Mouse (Mus musculus): ENCODE results near the gene Ncf2. TPM values are rescaled to one million over a fixed set of nuclear protein-coding genes. Genes with fewer than 3 reads are reported as not detected.
"Not testable (repeated sequence)": the region's sequence is repeated elsewhere in the genome, so short reads cannot be mapped to it uniquely, and the experiment has no call there.

The Ncf2 gene
- total RNA-seq (2017): 70.1 and 77.4 TPM in 2 replicates

DNA sequence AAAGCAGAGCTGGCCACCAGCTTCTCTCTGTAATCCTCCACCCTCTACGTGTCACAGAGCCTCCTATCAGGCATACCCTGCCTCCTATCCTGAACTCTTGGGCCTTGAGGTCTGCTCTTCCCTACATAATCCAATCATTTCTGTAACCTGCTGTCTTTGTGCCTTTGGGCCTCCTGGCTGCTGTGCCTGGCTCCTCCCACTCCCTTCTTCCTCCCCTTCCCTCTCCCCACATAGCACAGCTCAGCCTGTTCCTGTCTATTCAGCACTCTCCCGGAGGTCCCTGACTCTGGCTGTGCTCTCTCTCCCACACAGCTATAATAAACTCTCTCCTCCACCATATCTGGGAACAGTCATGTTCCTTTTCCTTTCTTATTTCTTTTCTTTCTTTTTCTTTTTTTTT, at the start of gene Ncf2:
Ncf2 (plus strand) TSS at position 298 of the 400 bp plus-strand sequence.
- ATAC-seq (replicated peaks; ENCODE audit: low read depth, poor library complexity, severe bottlenecking): peak; percentile 61

DNA sequence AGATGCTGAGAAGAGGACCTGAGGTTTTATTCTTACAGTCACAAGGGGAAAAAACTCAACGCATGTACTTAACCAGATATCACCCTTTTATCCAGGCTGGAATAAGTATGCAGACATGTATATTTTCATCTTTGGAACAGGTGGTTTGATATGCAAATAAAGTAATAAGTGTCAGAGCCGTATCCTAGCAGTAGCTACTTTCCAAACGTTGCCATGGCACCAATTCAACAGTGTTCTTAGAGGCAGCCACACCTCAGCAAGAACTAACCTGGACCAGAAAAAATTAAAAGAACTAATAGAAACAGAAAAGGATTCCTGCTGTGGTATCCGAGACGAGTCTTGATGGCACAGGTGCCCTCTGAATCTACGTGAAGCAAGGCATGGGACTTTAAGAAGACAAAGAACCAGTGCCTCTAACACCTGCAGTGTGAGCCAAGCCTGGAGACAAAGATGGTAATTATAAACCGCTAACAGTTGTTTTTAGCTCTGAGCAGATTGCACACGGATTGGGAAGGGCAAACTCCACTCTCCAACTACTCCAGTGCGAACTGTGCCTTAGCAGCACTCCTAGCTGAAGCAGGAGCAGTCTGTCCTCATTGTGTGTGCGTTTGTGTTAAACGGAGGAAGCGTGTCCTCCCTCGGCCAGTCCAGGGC, 49.6 kb upstream of the Ncf2 start, which contains the start of gene Apobec4:
Apobec4 (plus strand) TSS at position 240 of the 654 bp plus-strand sequence.
- ATAC-seq (replicated peaks; ENCODE audit: low read depth, poor library complexity, severe bottlenecking): no peak

GRCm38 (mm10) chr1:152761791-152762190, 38.2 kb upstream of the Ncf2 start:
- 0 out of 2 replicates have a peak, but pooled peaks have one; percentile 18 for ATAC-seq (replicated peaks; ENCODE audit: low read depth, poor library complexity, severe bottlenecking)

DNA sequence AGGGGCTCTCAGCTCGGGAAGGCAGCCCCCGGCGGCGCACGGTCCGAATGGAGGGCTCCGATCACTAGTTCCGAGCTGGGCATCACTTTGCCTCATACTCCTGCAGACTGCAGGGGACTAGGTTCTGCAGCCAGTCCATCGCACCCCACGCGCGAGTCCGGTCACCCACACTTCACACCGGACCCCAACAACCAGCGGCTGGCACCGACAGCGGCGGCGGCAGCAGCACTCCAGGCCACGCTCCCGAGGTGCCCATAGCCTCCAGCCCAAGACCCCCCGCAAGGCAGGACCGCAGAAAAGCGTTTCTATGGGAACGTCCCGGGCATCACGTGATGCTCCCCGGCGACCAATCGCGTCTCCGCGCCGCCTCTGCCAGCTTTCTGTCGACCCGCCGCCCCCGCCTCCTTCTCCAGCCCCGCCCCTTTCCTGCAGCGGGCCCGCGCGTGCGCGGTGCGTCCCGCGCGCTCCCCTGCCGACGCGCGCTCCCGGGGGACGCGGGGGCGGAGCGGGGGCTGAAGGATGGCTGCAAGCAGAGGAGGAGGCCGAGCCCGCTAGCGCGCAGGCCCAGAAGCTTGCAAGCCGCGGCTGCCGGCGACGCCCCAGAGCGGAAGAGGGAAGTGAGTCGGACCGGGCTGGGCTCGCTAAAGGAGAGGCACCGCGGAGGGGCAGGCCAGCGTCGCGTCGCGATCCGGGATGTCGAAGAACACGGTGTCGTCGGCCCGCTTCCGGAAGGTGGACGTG, 33.8 kb upstream of the Ncf2 start, which contains the start of the genes Rgl1 and Arpc5:
Rgl1 (minus strand) TSS at position 320 of the 741 bp plus-strand sequence.
Arpc5 (plus strand) TSS at position 511 of the 741 bp plus-strand sequence.
- peak; percentile 91 for ATAC-seq (replicated peaks; ENCODE audit: low read depth, poor library complexity, severe bottlenecking)

DNA sequence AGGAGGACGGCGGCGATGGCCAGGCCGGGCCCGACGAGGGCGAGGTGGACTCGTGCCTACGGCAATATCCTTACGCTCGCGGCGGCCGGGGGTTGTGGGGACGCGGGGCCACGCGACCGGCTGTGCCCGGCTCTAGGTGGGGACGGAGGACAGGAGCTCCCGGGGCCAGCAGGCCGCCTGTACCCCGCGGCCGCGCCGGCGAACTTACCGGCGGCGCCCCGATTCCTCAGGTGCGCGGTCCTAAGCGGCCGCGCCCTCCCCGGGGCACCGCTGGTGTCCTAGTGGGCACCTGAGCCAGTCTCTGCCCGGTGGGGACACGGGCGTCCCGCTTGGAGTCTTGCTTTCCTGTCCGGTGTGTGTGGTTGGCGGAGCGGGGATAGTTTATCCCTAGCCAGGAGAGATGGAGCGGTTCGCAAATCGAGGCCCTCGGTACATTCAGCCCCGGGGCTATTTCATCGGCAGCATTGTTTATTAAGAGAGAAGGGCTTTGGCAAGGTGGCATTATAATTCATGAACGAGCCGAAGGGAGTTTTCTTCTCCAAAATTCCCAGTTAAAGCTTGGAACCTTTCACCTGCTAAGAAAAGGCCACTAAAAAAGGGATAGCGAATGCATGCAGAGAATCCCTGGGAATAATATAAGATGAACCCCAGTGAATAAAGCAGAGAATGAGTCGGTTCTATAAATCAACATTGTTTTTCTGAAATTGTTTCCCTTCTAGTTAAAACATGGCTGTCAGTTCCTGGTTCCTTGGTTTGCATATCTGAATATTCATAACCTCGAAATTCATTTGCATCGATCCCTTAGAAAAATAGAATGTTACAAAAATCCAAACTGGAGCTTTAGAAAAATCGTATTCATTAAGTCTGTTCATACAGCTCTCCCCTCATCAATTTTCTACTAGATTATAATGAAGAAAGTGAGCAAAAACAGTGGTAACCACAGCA, 32.9 kb upstream of the Ncf2 start:
- ATAC-seq (replicated peaks; ENCODE audit: low read depth, poor library complexity, severe bottlenecking): no peak

- ATAC-seq (replicated peaks; ENCODE audit: low read depth, poor library complexity, severe bottlenecking): peak; percentile 70
These were observed 32.1 kb upstream of the Ncf2 start for GRCm38 (mm10) chr1:152767749-152768488.

DNA sequence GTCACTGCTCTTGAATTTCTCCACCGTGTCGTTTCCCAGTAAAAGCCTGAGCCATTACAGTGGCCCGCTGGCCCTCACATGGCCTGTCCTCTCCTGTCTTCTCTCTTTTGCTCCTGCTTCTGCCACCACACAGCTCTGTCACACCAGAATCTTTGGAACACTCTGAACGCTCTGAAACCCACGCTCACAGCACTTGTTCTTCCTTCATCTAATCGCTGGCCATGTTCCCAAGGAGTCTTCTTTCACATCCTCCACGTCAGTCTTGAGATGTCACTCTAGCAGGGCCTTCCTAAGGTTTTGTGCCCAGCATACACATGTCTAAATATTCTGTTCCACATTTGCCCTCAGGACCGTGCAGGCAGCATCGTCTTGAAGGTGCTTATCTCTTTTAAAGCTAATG, 29.0 kb upstream of the Ncf2 start:
- no peak for ATAC-seq (replicated peaks; ENCODE audit: low read depth, poor library complexity, severe bottlenecking)

GRCm38 (mm10) chr1:152774601-152775000, 25.4 kb upstream of the Ncf2 start:
- ATAC-seq (replicated peaks; ENCODE audit: low read depth, poor library complexity, severe bottlenecking): peak; percentile 70

DNA sequence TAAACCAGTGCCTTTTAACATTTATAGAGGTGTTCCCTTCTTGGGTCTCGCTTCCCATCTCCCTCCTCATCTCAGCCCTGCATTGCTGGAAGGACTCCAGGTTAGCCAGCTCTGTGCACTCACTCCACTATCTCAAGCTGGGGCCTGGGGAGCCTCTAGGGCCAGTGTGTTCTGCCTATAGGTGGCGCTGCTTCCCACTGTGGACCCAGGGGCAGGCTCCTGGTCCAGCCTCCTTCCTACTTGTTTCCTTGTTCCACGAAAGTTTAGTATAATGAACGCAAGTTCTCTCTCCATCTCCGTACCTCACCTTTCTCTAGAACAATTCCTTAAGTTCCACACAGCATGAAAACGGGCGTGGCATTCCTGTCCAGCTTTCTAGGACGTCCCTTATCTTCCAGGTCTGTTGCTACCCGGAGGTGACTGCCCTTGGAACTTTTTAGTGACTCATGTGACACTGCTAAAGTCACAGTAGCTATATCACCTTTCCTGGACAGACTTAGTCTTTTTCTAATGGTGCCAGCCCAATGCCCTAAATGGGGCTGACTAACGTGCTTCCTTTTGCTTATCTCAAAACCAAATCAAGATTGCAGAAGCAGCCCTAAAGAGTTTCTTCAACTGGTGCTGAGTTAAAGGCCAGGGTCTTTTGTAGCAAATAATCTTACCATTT, 20.8 kb upstream of the Ncf2 start:
- ATAC-seq (replicated peaks; ENCODE audit: low read depth, poor library complexity, severe bottlenecking): peak; percentile 86

- ATAC-seq (replicated peaks; ENCODE audit: low read depth, poor library complexity, severe bottlenecking): no peak
These were observed 15.4 kb upstream of the Ncf2 start for GRCm38 (mm10) chr1:152784620-152785019.

DNA sequence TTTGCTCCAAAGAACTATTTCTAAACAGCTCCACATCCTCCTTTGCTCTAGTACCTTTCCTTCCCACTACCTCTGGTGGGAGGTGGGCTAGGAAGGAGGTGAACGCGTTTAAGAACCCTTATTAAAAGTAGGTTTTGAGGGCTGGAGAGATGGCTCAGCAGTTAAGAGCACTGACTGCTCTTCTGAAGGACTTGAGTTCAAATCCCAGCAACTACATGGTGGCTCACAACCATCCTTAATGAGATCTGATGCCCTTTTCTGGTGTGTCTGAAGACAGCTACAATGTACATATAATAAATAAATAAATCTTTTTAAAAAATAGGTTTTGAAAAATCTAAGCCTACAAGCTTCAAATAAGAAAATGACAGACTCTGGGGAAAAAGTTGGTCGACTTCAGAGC, 14.5 kb upstream of the Ncf2 start:
- not testable (repeated sequence) for ATAC-seq (replicated peaks; ENCODE audit: low read depth, poor library complexity, severe bottlenecking)

DNA sequence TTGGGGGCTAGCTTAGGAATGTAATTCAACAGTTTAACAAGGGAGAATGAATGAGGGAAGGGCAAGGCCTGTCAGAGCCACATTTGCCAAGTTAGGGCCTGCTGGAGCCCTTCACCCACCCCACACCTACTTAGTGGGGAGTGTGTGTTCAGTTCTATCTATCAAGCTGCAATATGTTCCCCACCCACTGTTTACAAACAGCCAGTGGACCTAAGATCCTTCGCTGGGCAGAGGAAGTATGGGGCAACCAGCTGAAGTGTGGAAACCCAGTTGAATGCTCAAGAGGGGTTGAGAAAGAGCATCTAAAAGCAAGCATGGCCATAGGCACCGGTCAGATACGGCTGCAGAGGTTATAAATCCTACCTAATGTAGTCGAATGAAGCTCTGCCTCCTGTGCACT, 13.0 kb upstream of the Ncf2 start:
- no peak for ATAC-seq (replicated peaks; ENCODE audit: low read depth, poor library complexity, severe bottlenecking)

DNA sequence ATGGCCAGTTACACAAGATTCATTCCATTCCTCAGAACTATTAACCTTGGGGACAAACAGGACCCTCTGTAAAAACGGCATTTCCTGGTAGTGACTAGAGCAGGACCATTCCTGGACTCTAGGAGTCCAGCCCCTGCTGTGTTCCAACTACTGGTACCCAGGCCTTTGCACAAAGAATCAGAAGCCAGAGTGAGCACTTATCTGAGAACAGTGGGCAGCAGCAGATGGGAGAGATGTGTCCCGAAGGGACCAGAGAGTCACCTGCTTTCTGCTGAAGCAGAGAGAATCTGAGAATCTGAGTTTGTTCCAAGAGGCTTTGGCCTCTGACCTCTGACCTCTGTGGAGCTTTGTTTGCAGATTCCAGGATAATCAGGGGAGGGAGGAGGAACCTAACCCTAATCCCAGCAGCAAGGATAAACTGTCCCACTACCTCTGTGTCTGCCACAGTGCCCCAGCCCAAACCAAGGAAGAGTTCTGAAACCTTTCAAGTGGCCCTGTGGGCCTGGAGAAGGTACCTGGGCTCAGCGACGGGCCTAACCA, 11.8 kb upstream of the Ncf2 start:
- ATAC-seq (replicated peaks; ENCODE audit: low read depth, poor library complexity, severe bottlenecking): no peak

GRCm38 (mm10) chr1:152790254-152790653, 9.7 kb upstream of the Ncf2 start:
- ATAC-seq (replicated peaks; ENCODE audit: low read depth, poor library complexity, severe bottlenecking): peak; percentile 90

- 0 out of 2 replicates have a peak, but pooled peaks have one; percentile 30 for ATAC-seq (replicated peaks; ENCODE audit: low read depth, poor library complexity, severe bottlenecking)
These were observed 9.2 kb upstream of the Ncf2 start for GRCm38 (mm10) chr1:152790821-152791220.

DNA sequence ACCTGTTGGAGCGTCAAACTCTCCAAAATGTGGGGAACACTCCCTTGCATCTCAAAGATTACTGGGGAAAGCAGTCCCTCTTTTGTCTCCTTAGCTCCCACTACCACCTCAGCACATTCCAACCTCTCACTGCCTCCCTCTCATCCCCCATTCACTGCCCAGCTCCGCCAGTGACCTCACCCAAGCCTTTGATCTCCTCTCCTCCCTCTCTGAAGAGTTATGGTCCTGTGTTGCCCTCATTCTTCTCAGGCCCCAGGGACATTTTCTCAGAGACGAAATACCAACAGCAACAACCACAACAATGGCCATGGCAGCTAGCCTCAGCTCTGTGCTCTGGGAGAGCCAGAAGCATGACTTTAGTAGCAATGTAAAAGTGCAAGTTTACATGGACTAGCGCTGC, 8.7 kb upstream of the Ncf2 start:
- no peak for ATAC-seq (replicated peaks; ENCODE audit: low read depth, poor library complexity, severe bottlenecking)

DNA sequence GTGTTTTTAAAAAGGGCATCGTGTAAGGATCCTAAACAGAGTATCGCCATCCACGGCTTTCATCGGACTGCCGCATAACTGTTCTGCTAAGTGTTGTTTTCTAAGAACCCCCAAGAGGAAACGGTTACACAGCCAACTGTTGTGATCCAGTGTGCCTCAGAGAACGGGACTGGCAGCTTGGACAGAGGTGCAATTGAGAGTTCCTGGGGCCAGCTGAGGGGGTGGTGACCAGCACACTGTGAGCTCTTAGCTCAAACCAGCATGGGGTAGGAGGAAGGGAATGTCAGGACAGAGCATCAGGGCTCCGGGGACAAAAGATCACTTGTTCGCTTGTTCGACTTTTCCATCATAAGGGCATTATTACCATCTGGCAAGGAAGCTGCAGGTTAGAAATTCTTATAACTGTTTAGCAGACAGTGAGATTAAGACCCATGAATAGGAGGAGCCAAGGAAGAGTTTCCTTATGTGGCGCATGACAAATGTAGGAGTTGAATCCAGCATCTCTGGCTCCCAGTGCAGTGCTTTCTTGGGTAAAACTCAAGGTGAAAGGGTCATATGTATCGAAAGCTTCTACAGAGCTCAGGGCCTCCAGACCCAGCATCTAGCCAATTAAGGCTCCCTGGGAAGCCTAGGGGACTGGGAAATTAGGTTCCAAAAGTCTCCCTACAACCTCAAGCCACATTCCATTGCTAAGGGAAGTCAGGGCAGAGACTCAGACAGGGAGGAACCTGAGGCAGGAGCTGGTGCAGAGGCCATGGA, 7.1 kb upstream of the Ncf2 start:
- ATAC-seq (replicated peaks; ENCODE audit: low read depth, poor library complexity, severe bottlenecking): no peak

DNA sequence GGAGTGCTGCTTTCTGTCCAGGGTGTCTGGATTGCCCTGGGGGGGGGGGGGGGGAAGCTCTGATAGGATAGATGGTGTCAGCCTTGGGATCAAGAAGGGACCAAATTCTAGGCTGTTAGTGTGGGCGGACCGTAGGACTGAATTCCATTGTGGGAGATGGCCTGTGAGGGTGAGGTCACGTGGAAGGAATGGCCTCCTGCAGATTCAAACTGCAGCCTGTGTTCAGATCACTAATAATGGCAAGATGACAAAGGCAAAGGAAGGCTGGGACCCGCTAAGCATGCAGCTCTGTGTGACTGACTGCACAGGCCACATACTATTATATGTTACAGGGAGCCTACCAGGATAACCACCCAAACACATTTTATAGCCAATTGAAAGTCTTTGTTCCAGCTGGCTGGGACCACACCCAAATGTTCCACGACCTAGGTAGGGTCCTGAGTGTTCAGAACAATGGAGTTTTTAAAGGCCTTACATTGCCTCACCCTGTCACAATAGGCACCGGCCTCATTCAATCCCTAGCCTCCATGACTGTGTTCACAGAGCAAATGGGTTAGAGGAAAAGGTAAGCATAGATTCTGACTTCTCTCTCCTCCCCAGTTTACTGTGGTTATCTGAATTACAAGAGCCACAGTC, 6.4 kb upstream of the Ncf2 start:
- ATAC-seq (replicated peaks; ENCODE audit: low read depth, poor library complexity, severe bottlenecking): no peak

Data from common myeloid progenitor, adult 5-6 weeks (primary cell).